Mouse (Mus musculus): Measurements from ENCODE around the gene Sirt7. TPM values are rescaled to one million over a fixed set of nuclear protein-coding genes. Genes with fewer than 3 reads are reported as not detected.

Sirt7 gene
- total and polyA plus RNA-seq, 2 experiments from 2014 or later: 31.3 to 36.0 TPM

DNA sequence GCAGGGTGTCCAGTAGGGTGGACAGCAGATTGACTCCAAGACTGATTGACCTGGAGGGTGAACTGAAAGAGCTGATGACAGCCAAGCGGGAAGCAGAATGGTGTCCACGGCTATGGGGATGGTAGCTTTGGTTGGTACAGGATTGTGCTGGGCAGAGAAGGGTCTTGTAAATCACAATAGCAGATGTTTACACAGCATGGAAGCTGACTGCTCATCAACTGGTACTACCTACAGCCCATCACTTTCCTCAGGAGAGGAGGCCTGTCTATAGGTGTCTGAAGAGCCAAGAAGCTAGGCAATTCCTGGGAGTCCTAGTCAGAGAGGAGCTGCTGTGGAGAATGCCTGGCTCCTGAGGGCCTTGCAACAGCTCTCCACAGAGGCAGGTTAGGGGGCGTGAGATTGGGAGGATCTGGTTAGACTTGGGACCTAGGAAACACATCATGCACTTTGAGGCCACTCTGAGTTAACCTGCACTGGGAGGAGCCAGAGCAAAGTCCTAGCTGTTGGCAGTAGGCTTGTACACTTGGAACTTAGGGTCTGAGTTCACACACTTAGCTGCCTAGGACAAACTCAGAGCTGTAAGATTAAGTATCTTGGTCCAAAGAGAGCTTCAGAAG lies 48.6 kb downstream of the Sirt7 start:
- Histone ChIP-seq H3K27me3 (ENCODE audit: insufficient read depth, low read length) (no peaks in the 10 kb centered on the region), H3K4me1 (ENCODE audit: insufficient read depth, low read length) (peaks cover 10% of the 10 kb centered on the region), H3K4me3 (ENCODE audit: low read depth, low read length) (no peak overlapping the region), H3K27ac (ENCODE audit: low read depth, low read length) (no peak overlapping the region), H3K9me3 (ENCODE audit: low read length) (no peaks in the 10 kb centered on the region), H3K9ac (replicated peaks; ENCODE audit: low read length, poor library complexity, severe bottlenecking) (no peak overlapping the region), H3K4me2 (ENCODE audit: low read depth, low read length, poor library complexity, severe bottlenecking) (no peak overlapping the region), H3K36me3 (ENCODE audit: insufficient read depth, low read length) (peaks cover 26% of the 10 kb centered on the region)
- DNase-seq (ENCODE audit: low spot score) (no peak), ATAC-seq (ENCODE audit: low FRiP score) (no peak)
- no peak for TF ChIP-seq CTCF (IDR thresholded peaks at IDR 0.05)
- 92% methylated on average over 3 of the region's 3 CpGs for WGBS

- no peak overlapping the region for H3K4me2 ChIP-seq (ENCODE audit: low read depth, low read length, poor library complexity, severe bottlenecking)
- no peak for TF ChIP-seq CTCF (IDR thresholded peaks at IDR 0.05)
- no peaks in the 10 kb centered on the region for H3K9me3 ChIP-seq (ENCODE audit: low read length)
- no peak overlapping the region for H3K9ac ChIP-seq (replicated peaks; ENCODE audit: low read length, poor library complexity, severe bottlenecking)
- no peak for ATAC-seq (ENCODE audit: low FRiP score)
- peaks cover 30% of the 10 kb centered on the region for H3K36me3 ChIP-seq (ENCODE audit: insufficient read depth, low read length)
- no peaks in the 10 kb centered on the region for H3K27me3 ChIP-seq (ENCODE audit: insufficient read depth, low read length)
- no peak overlapping the region for H3K4me3 ChIP-seq (ENCODE audit: low read depth, low read length)
- no peak for DNase-seq (ENCODE audit: low spot score)
- no peak overlapping the region for H3K27ac ChIP-seq (ENCODE audit: low read depth, low read length)
- peaks cover 10% of the 10 kb centered on the region for H3K4me1 ChIP-seq (ENCODE audit: insufficient read depth, low read length)
Measured at GRCm38 (mm10) chr11:120575940-120576339, 49.1 kb downstream of the Sirt7 start.

DNA sequence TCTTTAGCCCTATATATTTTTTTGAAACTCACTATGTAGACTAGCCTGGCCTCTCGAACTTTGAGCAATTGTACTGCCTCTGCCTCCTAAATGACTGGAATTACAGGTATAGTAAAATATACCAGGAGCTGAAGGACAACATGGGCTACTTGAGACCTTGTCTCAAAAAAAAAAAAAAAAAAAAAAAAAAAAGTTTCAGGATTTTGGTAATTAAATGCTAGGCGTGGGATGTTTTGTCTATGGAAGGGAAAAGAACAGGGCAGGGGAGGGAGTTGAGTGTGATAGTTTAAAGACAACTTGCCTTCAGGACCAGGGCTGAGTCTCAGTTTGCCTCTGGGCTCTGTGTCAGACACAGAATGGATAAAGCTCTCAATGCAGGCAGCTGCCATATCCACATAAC lies 50.0 kb downstream of the Sirt7 start:
- peaks cover 34% of the 10 kb centered on the region for H3K36me3 ChIP-seq (ENCODE audit: insufficient read depth, low read length)
- H3K27me3 ChIP-seq (ENCODE audit: insufficient read depth, low read length): no peaks in the 10 kb centered on the region
- H3K9me3 ChIP-seq (ENCODE audit: low read length): no peaks in the 10 kb centered on the region
- no peak overlapping the region for H3K9ac ChIP-seq (replicated peaks; ENCODE audit: low read length, poor library complexity, severe bottlenecking)
- no peak overlapping the region for H3K4me2 ChIP-seq (ENCODE audit: low read depth, low read length, poor library complexity, severe bottlenecking)
- ATAC-seq (ENCODE audit: low FRiP score) (no peak), DNase-seq (ENCODE audit: low spot score) (no peak)
- TF ChIP-seq CTCF (IDR thresholded peaks at IDR 0.05): no peak
- H3K27ac ChIP-seq (ENCODE audit: low read depth, low read length): no peak overlapping the region
- H3K4me3 ChIP-seq (ENCODE audit: low read depth, low read length): no peak overlapping the region
- H3K4me1 ChIP-seq (ENCODE audit: insufficient read depth, low read length): peaks cover 6% of the 10 kb centered on the region
- 85% methylated on average over 2 of the region's 2 CpGs for WGBS

GRCm38 (mm10) chr11:120574278-120574600 lies 50.8 kb downstream of the Sirt7 start:
- H3K27ac ChIP-seq (ENCODE audit: low read depth, low read length): no peak overlapping the region
- ATAC-seq (ENCODE audit: low FRiP score): no peak
- peak overlapping the region; percentile 79 for H3K4me2 ChIP-seq (ENCODE audit: low read depth, low read length, poor library complexity, severe bottlenecking)
- peak overlapping the region; percentile 96; the same call in 1 of the 2 replicates for H3K4me3 ChIP-seq (ENCODE audit: low read depth, low read length)
- H3K27me3 ChIP-seq (ENCODE audit: insufficient read depth, low read length): no peaks in the 10 kb centered on the region
- peaks cover 6% of the 10 kb centered on the region for H3K4me1 ChIP-seq (ENCODE audit: insufficient read depth, low read length)
- DNase-seq (ENCODE audit: low spot score): no peak
- H3K9me3 ChIP-seq (ENCODE audit: low read length): no peaks in the 10 kb centered on the region
- no peak overlapping the region for H3K9ac ChIP-seq (replicated peaks; ENCODE audit: low read length, poor library complexity, severe bottlenecking)
- 42% methylated on average over 5 of the region's 5 CpGs for WGBS
- H3K36me3 ChIP-seq (ENCODE audit: insufficient read depth, low read length): peaks cover 31% of the 10 kb centered on the region
- TF ChIP-seq CTCF (IDR thresholded peaks at IDR 0.05): no peak

- 0 out of 2 replicates have a peak, but pooled peaks have one; percentile 3 for ATAC-seq (ENCODE audit: low FRiP score)
- Histone ChIP-seq H3K9me3 (ENCODE audit: low read length) (no peaks in the 10 kb centered on the region), H3K36me3 (ENCODE audit: insufficient read depth, low read length) (peaks cover 26% of the 10 kb centered on the region), H3K4me1 (ENCODE audit: insufficient read depth, low read length) (peaks cover 6% of the 10 kb centered on the region), H3K27ac (ENCODE audit: low read depth, low read length) (peak overlapping the region; percentile 87), H3K4me2 (ENCODE audit: low read depth, low read length, poor library complexity, severe bottlenecking) (peak overlapping the region; percentile 79), H3K27me3 (ENCODE audit: insufficient read depth, low read length) (no peaks in the 10 kb centered on the region), H3K4me3 (ENCODE audit: low read depth, low read length) (peak overlapping the region; percentile 96), H3K9ac (replicated peaks; ENCODE audit: low read length, poor library complexity, severe bottlenecking) (peak overlapping the region; percentile 78)
- under 1% methylated on average over 23 of the region's 23 CpGs for WGBS
- TF ChIP-seq CTCF (IDR thresholded peaks at IDR 0.05): no peak
- no peak for DNase-seq (ENCODE audit: low spot score)
Measured at GRCm38 (mm10) chr11:120573585-120574277, 51.3 kb downstream of the Sirt7 start.
